Mouse (Mus musculus): ENCODE data around the gene Gdpd3. TPM values are rescaled to one million over a fixed set of nuclear protein-coding genes. Genes with fewer than 3 reads are reported as not detected.
A peak's percentile ranks its signal among the peaks of the same experiment; 100 is the strongest.
"Not testable (repeated sequence)": the region's sequence is repeated elsewhere in the genome, so short reads cannot be mapped to it uniquely, and the experiment has no call there.

Gdpd3 gene
- polyA plus RNA-seq, 1 experiment from 2014 or later, result 1.5 TPM

GRCm38 (mm10) chr7:126779101-126779500, 13.0 kb downstream of the Gdpd3 start:
- WGBS, result 91% methylated on average over 7 of the region's 7 CpGs
- H3K9me3 ChIP-seq (replicated peaks); H3K4me2 ChIP-seq; H3K4me3 ChIP-seq (replicated peaks); H3K9ac ChIP-seq (replicated peaks); H3K27me3 ChIP-seq (replicated peaks); ATAC-seq (ENCODE audit: low FRiP score): not testable (repeated sequence)
- peak overlapping the region; percentile 13; the same call in 1 of the 2 replicates for H3K27ac ChIP-seq (replicated peaks)
- peaks cover 10% of the 10 kb centered on the region for H3K36me3 ChIP-seq
- peaks cover 57% of the 10 kb centered on the region for H3K4me1 ChIP-seq

DNA sequence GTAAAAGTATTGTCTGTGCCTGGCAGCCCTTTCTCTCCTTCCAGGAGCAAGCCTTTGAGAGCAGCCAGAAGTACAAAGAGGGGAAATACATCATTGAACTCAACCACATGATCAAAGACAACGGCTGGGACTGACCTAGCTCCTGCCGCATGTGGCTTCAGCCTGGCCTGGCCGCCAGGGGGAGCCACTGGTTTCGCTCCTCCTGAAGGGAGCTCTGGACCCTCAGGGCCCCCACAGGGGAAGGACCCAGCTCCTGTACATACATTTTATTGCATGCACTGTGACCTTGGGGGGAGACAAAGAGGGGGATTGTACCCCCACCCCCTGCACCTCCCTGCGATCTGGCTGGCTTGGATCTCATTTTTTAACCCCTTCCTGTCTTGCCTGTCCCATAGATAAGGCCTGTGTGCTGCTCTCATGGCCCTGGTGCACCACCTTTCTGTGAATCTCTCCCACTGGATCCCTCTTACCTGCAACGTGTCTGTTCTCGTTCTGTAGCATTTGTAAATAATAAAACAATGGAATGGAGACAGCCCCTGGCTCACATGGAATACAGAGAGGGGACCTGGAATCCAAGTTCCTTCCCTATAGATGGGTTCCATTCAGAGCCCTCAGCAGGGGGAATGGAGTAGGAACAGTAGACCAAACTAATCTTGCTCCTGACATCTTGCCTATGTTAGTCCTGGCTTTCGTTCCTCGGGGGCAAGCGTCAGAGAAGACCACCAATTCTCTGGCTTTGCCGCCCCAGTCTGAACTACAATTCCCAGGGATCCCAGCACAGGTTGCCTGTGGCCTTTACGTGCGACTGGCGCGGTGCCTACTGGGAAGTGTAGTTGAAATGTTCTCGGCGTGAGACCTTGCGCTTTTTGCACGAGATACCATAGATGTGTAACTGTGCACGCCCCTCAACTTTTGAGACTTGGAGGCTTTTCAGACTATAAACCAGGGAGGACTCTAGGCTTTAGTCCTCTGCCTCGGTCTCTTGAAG, 14.1 kb downstream of the Gdpd3 start:
- H3K4me1 ChIP-seq, result peaks cover 57% of the 10 kb centered on the region
- peak overlapping the region; percentile 89 for H3K4me2 ChIP-seq
- peak; percentile 76 for ATAC-seq (ENCODE audit: low FRiP score)
- peak overlapping the region; percentile 54 for H3K9ac ChIP-seq (replicated peaks)
- no peaks in the 10 kb centered on the region for H3K9me3 ChIP-seq (replicated peaks)
- H3K36me3 ChIP-seq, result peaks cover 22% of the 10 kb centered on the region
- peak overlapping the region; percentile 40 for H3K4me3 ChIP-seq (replicated peaks)
- under 1% methylated on average over 21 of the region's 21 CpGs for WGBS
- peak overlapping the region; percentile 77 for H3K27ac ChIP-seq (replicated peaks)
- H3K27me3 ChIP-seq (replicated peaks), result no peaks in the 10 kb centered on the region

DNA sequence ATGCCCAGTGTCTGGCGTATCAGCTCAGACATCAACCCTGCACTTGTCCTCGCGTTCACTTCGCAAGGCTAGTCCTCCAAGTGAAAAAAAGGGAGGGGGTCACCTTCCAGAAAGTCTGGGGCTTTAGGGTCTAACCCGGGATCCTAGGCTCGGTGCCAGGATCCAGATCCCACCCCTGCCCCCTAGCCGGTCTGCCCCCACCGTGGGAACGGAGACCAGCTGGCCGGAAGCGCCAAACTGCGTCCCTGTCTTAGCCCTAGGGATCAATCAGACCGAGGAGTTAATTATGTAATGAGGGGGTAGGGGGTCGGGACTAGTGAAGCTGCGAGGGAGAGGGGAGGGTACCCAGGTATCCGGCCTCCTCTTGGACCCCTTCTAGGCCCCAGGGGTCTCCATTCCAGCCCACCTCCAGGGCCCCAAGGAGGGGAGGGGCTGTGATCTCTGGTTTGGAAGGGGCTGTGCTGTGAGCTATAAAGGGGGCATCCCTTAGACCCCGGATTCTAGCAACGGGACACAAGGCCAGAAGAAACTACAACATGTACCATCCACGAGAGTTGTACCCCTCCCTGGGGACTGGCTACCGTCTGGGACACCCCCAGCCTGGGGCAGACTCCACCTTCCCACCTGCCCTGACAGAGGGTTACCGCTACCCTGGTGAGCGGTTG, 15.0 kb downstream of the Gdpd3 start, which contains the start of gene Tbx6:
TSS of gene Tbx6 (plus strand) at position 513 of the 665 bp plus-strand sequence.
- Histone ChIP-seq H3K4me2 (peak within 1 kb of the TSS; percentile 89), H3K4me1 (peaks cover 49% of the 10 kb centered on the region)
- peak; percentile 6; the same call in 1 of the 2 replicates for ATAC-seq (ENCODE audit: low FRiP score)

DNA sequence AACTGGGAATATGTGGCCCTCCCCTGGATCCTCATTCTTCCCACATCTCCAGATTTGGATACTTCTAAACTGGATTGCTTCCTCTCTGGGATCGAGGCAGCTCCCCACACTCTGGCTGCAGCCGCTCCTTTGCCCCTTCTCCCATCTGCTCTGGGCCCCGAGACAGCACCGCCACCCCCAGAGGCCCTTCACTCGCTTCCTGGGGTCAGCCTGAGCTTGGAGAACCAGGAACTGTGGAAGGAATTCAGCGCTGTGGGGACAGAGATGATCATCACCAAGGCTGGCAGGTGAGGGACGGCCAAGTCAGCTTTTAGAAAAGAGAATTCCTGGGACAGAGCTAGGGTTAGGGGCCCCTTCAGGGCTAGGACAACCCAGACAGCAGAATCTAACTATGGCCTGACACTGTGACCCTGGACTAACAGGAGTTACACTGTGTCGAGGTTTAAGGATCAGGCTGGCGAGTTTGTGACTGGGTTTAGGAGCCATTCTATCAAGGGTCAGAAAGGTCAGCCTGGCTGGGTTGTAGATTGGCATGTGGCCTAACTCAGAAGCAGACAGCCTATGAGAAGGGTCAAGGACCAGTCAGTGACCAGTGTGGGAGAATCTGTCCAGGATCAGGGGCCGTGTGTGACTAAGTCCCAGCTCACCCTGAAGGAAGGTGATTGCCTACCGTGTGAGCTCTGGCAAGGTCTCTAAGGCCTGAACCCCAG, 15.7 kb downstream of the Gdpd3 start:
- H3K4me3 ChIP-seq (replicated peaks), result 0 out of 2 replicates have a peak overlapping the region, but pooled peaks have one; percentile 40
- WGBS, result 35% methylated on average over 11 of the region's 11 CpGs

More for the DNA sequence above, 15.0 kb downstream of the Gdpd3 start, which contains the start of gene Tbx6:
- Histone ChIP-seq H3K27ac (replicated peaks) (peak within 1 kb of the TSS; percentile 77), H3K4me3 (replicated peaks) (peak within 1 kb of the TSS; percentile 40), H3K9ac (replicated peaks) (peak within 1 kb of the TSS; percentile 54), H3K27me3 (replicated peaks) (no peaks in the 10 kb centered on the region), H3K36me3 (peaks cover 30% of the 10 kb centered on the region), H3K9me3 (replicated peaks) (no peaks in the 10 kb centered on the region)
- WGBS, result 3% methylated on average over 22 of the region's 22 CpGs

DNA sequence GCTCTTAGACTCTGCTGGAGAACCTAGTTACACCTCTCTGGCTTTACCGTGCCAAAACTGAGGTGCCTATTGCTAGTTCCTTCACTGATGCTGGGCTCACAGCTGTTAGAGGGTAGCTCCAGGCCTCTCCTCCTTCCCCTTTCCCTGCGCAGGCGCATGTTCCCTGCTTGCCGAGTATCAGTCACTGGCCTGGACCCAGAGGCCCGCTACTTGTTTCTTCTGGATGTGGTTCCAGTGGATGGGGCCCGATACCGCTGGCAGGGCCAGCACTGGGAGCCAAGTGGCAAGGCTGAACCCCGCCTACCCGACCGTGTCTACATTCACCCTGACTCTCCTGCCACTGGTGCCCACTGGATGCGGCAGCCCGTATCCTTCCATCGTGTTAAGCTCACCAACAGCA, 16.6 kb downstream of the Gdpd3 start:
- ATAC-seq (ENCODE audit: low FRiP score), result no peak
- Histone ChIP-seq H3K27ac (replicated peaks) (no peak overlapping the region), H3K27me3 (replicated peaks) (no peaks in the 10 kb centered on the region), H3K36me3 (peaks cover 46% of the 10 kb centered on the region), H3K4me1 (peaks cover 37% of the 10 kb centered on the region), H3K4me2 (no peak overlapping the region), H3K4me3 (replicated peaks) (no peak overlapping the region), H3K9ac (replicated peaks) (no peak overlapping the region), H3K9me3 (replicated peaks) (no peaks in the 10 kb centered on the region)
- WGBS, result 80% methylated on average over 13 of the region's 13 CpGs

More for the DNA sequence above, 15.7 kb downstream of the Gdpd3 start:
- Histone ChIP-seq H3K27me3 (replicated peaks) (no peaks in the 10 kb centered on the region), H3K4me2 (peak overlapping the region; percentile 89), H3K4me1 (peaks cover 44% of the 10 kb centered on the region), H3K36me3 (peaks cover 37% of the 10 kb centered on the region), H3K9me3 (replicated peaks) (no peaks in the 10 kb centered on the region), H3K9ac (replicated peaks) (peak overlapping the region; percentile 54; the same call in 1 of the 2 replicates), H3K27ac (replicated peaks) (no peak overlapping the region)
- ATAC-seq (ENCODE audit: low FRiP score), result no peak

GRCm38 (mm10) chr7:126784469-126784868, 18.3 kb downstream of the Gdpd3 start:
- no peaks in the 10 kb centered on the region for H3K9me3 ChIP-seq (replicated peaks)
- H3K27me3 ChIP-seq (replicated peaks), result no peaks in the 10 kb centered on the region
- ATAC-seq (ENCODE audit: low FRiP score), result no peak
- no peak overlapping the region for H3K9ac ChIP-seq (replicated peaks)
- H3K36me3 ChIP-seq, result peaks cover 56% of the 10 kb centered on the region
- 93% methylated on average over 7 of the region's 7 CpGs for WGBS
- no peak overlapping the region for H3K4me3 ChIP-seq (replicated peaks)
- H3K27ac ChIP-seq (replicated peaks), result no peak overlapping the region
- H3K4me1 ChIP-seq, result peaks cover 31% of the 10 kb centered on the region
- H3K4me2 ChIP-seq, result no peak overlapping the region

- no peaks in the 10 kb centered on the region for H3K9me3 ChIP-seq (replicated peaks)
- H3K36me3 ChIP-seq, result peaks cover 62% of the 10 kb centered on the region
- no peak overlapping the region for H3K27ac ChIP-seq (replicated peaks)
- WGBS, result 75% methylated on average over 4 of the region's 4 CpGs
- no peak overlapping the region for H3K4me2 ChIP-seq
- H3K27me3 ChIP-seq (replicated peaks), result no peaks in the 10 kb centered on the region
- no peak for ATAC-seq (ENCODE audit: low FRiP score)
- no peak overlapping the region for H3K9ac ChIP-seq (replicated peaks)
- H3K4me3 ChIP-seq (replicated peaks), result no peak overlapping the region
- peaks cover 29% of the 10 kb centered on the region for H3K4me1 ChIP-seq
Measured at GRCm38 (mm10) chr7:126785056-126785455, 18.9 kb downstream of the Gdpd3 start.

- Histone ChIP-seq H3K9me3 (replicated peaks) (no peaks in the 10 kb centered on the region), H3K9ac (replicated peaks) (no peak overlapping the region), H3K4me1 (peaks cover 31% of the 10 kb centered on the region), H3K4me2 (no peak overlapping the region), H3K36me3 (peaks cover 63% of the 10 kb centered on the region), H3K27me3 (replicated peaks) (no peaks in the 10 kb centered on the region), H3K27ac (replicated peaks) (no peak overlapping the region), H3K4me3 (replicated peaks) (no peak overlapping the region)
- 95% methylated on average over 14 of the region's 14 CpGs for WGBS
- no peak for ATAC-seq (ENCODE audit: low FRiP score)
Measured at GRCm38 (mm10) chr7:126786142-126786541, 20.0 kb downstream of the Gdpd3 start.

DNA sequence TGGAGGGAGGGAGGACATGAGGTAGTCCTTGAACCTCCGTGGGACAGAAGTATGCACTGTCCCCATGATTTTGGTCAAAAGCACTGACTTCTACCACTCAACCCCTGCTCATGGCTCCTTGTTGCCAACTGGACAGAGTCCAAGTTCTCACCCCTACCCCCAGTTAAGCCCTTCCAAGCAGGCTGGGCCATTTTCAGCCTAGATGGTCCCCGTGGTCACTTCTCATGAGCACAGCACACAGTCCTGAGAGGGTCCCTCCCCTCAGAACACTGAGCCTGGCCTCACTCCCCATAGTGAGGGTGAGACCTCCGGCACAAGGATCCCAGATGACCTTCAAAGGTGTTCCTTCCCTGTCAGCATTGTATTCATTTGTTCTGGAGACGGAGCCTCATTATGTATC, 23.0 kb downstream of the Gdpd3 start:
- Histone ChIP-seq H3K4me1 (peaks cover 39% of the 10 kb centered on the region), H3K4me3 (replicated peaks) (no peak overlapping the region), H3K4me2 (no peak overlapping the region), H3K9me3 (replicated peaks) (no peaks in the 10 kb centered on the region), H3K27ac (replicated peaks) (no peak overlapping the region), H3K9ac (replicated peaks) (no peak overlapping the region), H3K27me3 (replicated peaks) (no peaks in the 10 kb centered on the region), H3K36me3 (peaks cover 65% of the 10 kb centered on the region)
- no peak for ATAC-seq (ENCODE audit: low FRiP score)
- WGBS, result 93% methylated on average over 4 of the region's 4 CpGs

DNA sequence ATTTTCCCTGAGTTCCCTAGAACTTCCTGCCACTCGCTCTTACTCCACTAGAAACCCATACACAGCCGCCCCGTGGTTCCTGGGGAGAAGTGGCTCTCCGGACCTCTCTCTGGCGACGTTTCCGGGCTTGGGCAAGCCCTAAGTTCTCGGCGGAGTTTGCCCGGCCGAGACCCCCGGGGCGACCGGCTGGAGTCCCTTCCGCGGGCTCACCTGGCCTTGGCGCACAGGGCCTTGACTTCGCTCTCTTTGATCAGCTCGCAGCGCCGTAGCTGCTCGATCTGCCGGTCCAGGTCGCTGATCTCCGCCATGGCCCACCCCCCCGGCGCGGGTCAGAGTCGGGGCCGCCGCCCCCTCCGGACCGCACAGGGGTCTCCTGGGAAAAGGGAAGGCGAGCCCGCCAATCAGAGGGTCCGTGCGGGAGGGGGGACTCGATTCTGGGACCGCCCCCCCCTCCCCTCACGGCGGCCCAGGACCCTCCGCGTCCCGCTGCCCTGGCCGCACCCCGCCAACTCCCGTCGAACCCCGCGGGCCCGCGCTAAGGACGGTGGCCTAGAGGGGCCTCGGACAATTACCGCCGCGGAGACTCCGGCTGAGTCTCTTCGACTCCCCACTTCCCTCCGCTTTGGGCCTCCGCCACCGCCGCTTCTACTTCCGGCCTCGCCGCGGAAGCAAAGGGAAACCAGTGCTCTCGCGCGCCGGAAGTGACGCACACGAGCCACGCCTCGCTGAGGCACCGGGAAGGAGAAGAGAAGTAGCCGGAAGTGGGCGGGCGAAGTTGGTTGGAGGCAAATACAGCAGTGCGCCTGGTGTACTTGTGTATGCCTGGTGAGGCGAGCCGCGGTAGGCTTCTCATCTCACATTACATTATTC, 26.0 kb downstream of the Gdpd3 start, which contains the start of gene Ppp4c:
TSS of gene Ppp4c (minus strand) at position 646 of the 870 bp plus-strand sequence.
- Histone ChIP-seq H3K9me3 (replicated peaks) (no peaks in the 10 kb centered on the region), H3K4me1 (peaks cover 55% of the 10 kb centered on the region), H3K36me3 (peaks cover 65% of the 10 kb centered on the region), H3K9ac (replicated peaks) (peak within 1 kb of the TSS; percentile 85), H3K4me2 (peak within 1 kb of the TSS; percentile 88), H3K4me3 (replicated peaks) (peak within 1 kb of the TSS; percentile 86), H3K27me3 (replicated peaks) (no peaks in the 10 kb centered on the region), H3K27ac (replicated peaks) (peak within 1 kb of the TSS; percentile 91)
- peak; percentile 94 for ATAC-seq (ENCODE audit: low FRiP score)
- under 1% methylated on average over 78 of the region's 83 CpGs for WGBS

Measured in neural tube, embryonic 15.5 days (tissue).